Mouse (Mus musculus): ENCODE measurements around the gene 4930447C04Rik.

DNA sequence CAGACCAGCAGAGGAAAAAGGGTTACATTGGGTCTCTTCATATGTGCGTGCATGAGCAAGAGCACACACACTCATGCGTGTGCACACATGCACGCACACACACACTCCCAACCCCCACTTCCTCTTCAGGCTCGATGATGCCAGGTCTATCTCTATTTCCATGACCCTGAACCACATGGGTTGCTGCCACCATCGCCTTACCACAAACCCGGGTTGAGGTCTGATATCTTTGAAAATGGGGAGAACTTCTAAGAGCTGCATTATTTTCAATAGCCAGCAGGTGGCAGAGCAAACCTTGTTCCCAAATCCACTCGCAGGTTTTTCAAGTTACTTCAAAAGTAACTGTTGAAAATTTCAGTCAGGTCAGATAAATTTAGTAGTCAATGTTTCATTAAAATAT, 92.8 kb downstream of the 4930447C04Rik start:
- TF ChIP-seq CTCF (IDR thresholded peaks at IDR 0.05; ENCODE audit: low read depth) (peak; percentile 82), EP300 (optimal IDR thresholded peaks at IDR 0.05) (no peak)
